Mouse (Mus musculus) effector memory CD4-positive, alpha-beta T cell, adult 5 months (primary cell): ENCODE results near the gene Olfr17. TPM values are rescaled to one million over a fixed set of nuclear protein-coding genes. Genes with fewer than 3 reads are reported as not detected.

ENCODE experiments used
- polyA plus RNA-seq: library from polyadenylated mRNA; unstranded; fragments of 100-300 nt; shearing (Covaris generic); gene quantifications from one replicate; pipeline ENCODE4 v1.2.1, GENCODE M21; 2017

Gene Olfr17
- polyA plus RNA-seq, result not detected

DNA sequence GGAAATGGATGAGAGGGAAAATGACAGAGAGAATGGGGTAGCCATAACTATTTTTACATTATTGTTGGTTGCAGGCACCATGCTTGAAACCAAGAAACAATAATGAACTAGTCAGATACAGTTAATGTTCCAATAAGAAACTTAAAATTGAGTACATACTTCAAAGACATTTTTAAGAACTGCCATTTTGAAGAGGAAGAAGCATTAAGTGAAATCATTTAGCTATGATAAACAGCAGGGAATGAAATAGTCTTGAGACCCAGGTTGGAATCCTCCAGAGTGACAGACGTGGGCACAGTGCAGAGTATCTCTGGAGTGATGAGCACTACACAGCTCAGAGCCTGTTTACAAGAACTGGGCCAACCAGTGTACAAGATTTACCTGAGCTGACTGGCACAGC, at the start of gene Olfr17:
TSS of gene Olfr17 (plus strand) at position 301 of the 400 bp plus-strand sequence.

GRCm38 (mm10) chr7:107070681-107071080, 22.3 kb upstream of the Olfr17 start, which contains the start of gene Olfr714:
TSS of gene Olfr714 (plus strand) at chr7:107070981.

GRCm38 (mm10) chr7:107110269-107110668, 17.2 kb downstream of the Olfr17 start, which contains the start of gene Olfr715b:
TSS of gene Olfr715b (minus strand) at chr7:107110369.

GRCm38 (mm10) chr7:107130983-107131382, 38.0 kb downstream of the Olfr17 start, which contains the start of gene Olfr715:
TSS of gene Olfr715 (minus strand) at chr7:107131083.

GRCm38 (mm10) chr7:107138027-107138426, 45.0 kb downstream of the Olfr17 start, which contains the start of gene Olfr716:
TSS of gene Olfr716 (plus strand) at chr7:107138327.

Other genes with a start within 250 kb of the Olfr17 start
- not detected for gene Olfr703, start 249.9 kb upstream of the Olfr17 start, polyA plus RNA-seq
- gene Olfr704, start 230.0 kb upstream of the Olfr17 start, polyA plus RNA-seq, result not detected
- 0.52 TPM for gene Olfr705, start 216.3 kb upstream of the Olfr17 start, polyA plus RNA-seq
- gene Olfr706, start 205.1 kb upstream of the Olfr17 start, polyA plus RNA-seq, result not detected
- not detected for gene Olfr707, start 192.0 kb upstream of the Olfr17 start, polyA plus RNA-seq
- gene Olfr1532-ps1, start 185.2 kb upstream of the Olfr17 start, polyA plus RNA-seq, result not detected
- gene Olfr709-ps1, start 161.0 kb upstream of the Olfr17 start, polyA plus RNA-seq, result not detected
- not detected for gene Olfr710, start 144.9 kb upstream of the Olfr17 start, polyA plus RNA-seq
- gene Olfr6, start 129.3 kb upstream of the Olfr17 start, polyA plus RNA-seq, result not detected
- gene Olfr711, start 117.8 kb upstream of the Olfr17 start, polyA plus RNA-seq, result not detected
- gene Olfr2, start 87.1 kb upstream of the Olfr17 start, polyA plus RNA-seq, result not detected
- not detected for gene Olfr713, start 62.0 kb upstream of the Olfr17 start, polyA plus RNA-seq
- gene Olfr714, start 22.2 kb upstream of the Olfr17 start, polyA plus RNA-seq, result not detected
- gene Olfr715b, start 17.1 kb downstream of the Olfr17 start, polyA plus RNA-seq, result 0.12 TPM
- gene Olfr715, start 37.9 kb downstream of the Olfr17 start, polyA plus RNA-seq, result 0.07 TPM
- gene Olfr716, start 45.1 kb downstream of the Olfr17 start, polyA plus RNA-seq, result not detected
- gene Nlrp14, start 73.8 kb downstream of the Olfr17 start, polyA plus RNA-seq, result not detected
- gene Rbmxl2, start 116.2 kb downstream of the Olfr17 start, polyA plus RNA-seq, result not detected